Mouse (Mus musculus) C2C12 (cell line): ENCODE measurements at regions not wholly inside any gene's neighbourhood (a gene's known extent, or its start where the extent isn't known, plus 50 kb on each side); places are given as distances from the start of the nearest gene placed in this dataset.

Experiments used
- CTCF ChIP-seq: IDR thresholded peaks from one replicate; pipeline ENCODE4 v1.5.1; 2011; ENCODE audit not compliant: control insufficient read depth, insufficient read depth, insufficient read length
- MYOD1 ChIP-seq: IDR thresholded peaks from one replicate; pipeline ENCODE4 v1.6.1; 2011; ENCODE audit warnings: low read depth; ENCODE audit not compliant: control insufficient read depth, insufficient read length
- MYOG ChIP-seq: IDR thresholded peaks from one replicate; pipeline ENCODE4 v1.6.1; 2011; ENCODE audit not compliant: control insufficient read depth, insufficient read length; ENCODE audit errors: extremely low read depth
- USF1 ChIP-seq: IDR thresholded peaks from one replicate; pipeline ENCODE4 v1.6.1; 2011; ENCODE audit warnings: low read depth, mild to moderate bottlenecking, control low read depth, moderate library complexity

GRCm38 (mm10) chr2:171592315-171592714 is 451.0 kb downstream of the Cbln4 start:
- TF ChIP-seq CTCF (no peak), MYOG (no peak), MYOD1 (no peak), USF1 (no peak)
